Mouse (Mus musculus): ENCODE results near the gene Dnmt1. TPM values are rescaled to one million over a fixed set of nuclear protein-coding genes. Genes with fewer than 3 reads are reported as not detected.
A peak's percentile ranks its signal among the peaks of the same experiment; 100 is the strongest.

The Dnmt1 gene
- polyA plus RNA-seq, 1 experiment from 2014 or later, result 51.5 TPM

DNA sequence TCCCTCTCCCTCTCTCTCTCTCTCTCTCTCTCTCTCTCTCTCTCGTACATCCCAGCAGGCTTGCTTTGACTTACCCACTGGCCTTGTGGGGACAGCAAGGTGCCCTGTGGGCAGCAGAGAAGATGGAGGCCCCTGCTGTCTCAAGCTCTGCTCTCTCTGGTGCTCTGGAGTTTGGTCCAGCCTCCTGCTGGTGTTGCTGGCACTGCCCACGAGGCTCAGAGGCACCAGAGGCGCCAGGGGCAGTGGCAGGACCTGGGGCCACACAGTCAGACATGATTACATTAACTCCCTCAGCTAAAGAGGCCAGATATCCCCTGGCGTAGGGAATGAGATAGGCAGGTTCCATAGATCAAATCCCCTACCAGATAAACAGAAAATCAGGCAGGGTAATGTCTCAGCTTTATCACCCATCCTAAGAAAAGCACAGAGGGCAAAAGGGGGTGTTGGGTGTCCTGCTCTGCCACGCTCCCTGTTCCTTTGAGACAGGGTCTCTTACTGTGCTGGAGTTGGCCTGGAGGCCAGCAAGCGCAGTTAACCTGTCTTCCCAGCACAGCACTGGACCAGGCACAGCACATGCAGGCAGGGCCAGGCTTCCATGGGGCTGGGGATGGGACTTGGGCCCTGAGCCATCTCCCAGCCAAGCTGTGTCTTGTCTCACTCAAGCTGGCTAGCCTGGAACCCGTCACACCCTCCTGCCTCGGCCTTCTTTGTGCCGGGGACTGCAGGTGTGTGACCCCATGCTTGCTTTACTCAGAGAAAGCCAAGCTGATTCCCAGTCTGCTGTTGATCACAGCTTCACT, 83.2 kb downstream of the Dnmt1 start:
- Histone ChIP-seq H3K4me3 (replicated peaks; ENCODE audit: low read depth, low read length) (no peak overlapping the region), H3K9ac (replicated peaks; ENCODE audit: low read length) (no peak overlapping the region), H3K4me2 (ENCODE audit: low read length) (no peak overlapping the region), H3K9me3 (ENCODE audit: control insufficient read depth, low read length) (no peaks in the 10 kb centered on the region), H3K4me1 (ENCODE audit: control insufficient read depth, insufficient read depth, low read length) (peaks cover 3% of the 10 kb centered on the region; the same call in 1 of the 2 replicates), H3K27me3 (ENCODE audit: control insufficient read depth, insufficient read depth, low read length) (no peaks in the 10 kb centered on the region), H3K27ac (replicated peaks; ENCODE audit: low read depth, low read length) (no peak overlapping the region), H3K36me3 (ENCODE audit: control insufficient read depth, insufficient read depth, low read length) (no peaks in the 10 kb centered on the region)
- no peak for DNase-seq
- no peak for ATAC-seq (ENCODE audit: low FRiP score, low TSS enrichment)
- 72% methylated on average over 9 of the region's 9 CpGs for WGBS

DNA sequence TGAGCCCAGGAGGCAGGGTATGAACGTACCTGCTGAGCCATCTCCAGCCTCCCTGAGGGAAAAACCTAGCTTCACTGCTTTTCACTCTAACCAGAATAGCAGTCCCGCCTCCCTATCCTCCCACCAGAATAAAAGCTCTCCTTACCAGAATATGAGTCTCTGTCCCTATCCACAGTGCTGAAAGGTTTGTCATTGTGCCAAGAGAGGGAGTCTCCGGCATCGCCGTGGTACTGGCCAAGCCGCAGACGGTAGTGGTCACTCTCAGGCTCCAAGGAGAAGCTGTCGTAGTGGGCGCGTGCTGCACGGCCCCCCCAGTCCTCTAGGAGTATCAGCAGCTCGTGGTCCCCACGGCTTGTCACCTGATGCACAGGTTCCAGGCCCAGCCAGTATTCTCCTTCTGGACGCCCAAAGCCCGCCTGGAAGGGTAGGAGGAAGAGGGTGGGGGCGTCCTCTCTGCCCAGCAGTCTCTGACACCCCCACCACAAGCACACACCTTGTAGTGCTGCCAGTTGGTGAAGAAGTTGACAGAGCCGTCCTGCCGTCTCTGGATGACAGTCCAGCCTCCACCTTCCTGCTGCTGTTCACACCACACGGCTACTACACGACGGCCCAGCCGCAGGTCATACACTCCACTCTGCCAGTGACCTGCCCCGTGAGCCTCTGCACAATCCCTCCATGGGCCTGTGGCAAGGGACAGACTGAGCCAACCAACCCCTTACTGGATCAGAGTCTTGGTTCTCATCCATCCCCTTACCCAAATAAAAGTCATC, 84.5 kb downstream of the Dnmt1 start:
- Histone ChIP-seq H3K9ac (replicated peaks; ENCODE audit: low read length) (no peak overlapping the region), H3K27ac (replicated peaks; ENCODE audit: low read depth, low read length) (no peak overlapping the region), H3K9me3 (ENCODE audit: control insufficient read depth, low read length) (no peaks in the 10 kb centered on the region), H3K4me2 (ENCODE audit: low read length) (no peak overlapping the region), H3K36me3 (ENCODE audit: control insufficient read depth, insufficient read depth, low read length) (no peaks in the 10 kb centered on the region), H3K4me3 (replicated peaks; ENCODE audit: low read depth, low read length) (no peak overlapping the region), H3K27me3 (ENCODE audit: control insufficient read depth, insufficient read depth, low read length) (peaks cover 4% of the 10 kb centered on the region; the same call in 1 of the 2 replicates), H3K4me1 (ENCODE audit: control insufficient read depth, insufficient read depth, low read length) (peaks cover 3% of the 10 kb centered on the region; the same call in 1 of the 2 replicates)
- no peak for ATAC-seq (ENCODE audit: low FRiP score, low TSS enrichment)
- DNase-seq, result no peak
- 69% methylated on average over 23 of the region's 23 CpGs for WGBS

DNA sequence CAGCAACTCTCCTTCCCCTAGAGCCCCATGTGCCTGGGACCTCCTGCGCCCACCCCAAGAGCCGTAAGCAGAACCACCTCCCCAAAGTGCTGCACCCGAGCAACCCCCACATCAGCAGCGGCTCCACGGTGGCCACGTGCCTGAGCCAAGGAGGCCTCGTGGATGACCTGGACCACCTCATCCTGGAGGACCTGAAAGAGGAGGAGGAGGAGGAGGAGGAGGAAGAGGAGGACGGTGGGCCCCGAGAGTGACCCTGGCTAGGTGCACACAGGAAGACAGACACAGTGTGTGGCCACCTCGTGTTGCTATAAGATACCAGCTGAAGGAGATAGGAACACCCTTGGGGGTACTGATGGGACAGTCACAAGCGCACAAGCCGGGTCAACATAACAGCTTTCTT, 86.2 kb downstream of the Dnmt1 start:
- Histone ChIP-seq H3K9ac (replicated peaks; ENCODE audit: low read length) (no peak overlapping the region), H3K4me3 (replicated peaks; ENCODE audit: low read depth, low read length) (no peak overlapping the region), H3K4me1 (ENCODE audit: control insufficient read depth, insufficient read depth, low read length) (peaks cover 3% of the 10 kb centered on the region; the same call in 1 of the 2 replicates), H3K36me3 (ENCODE audit: control insufficient read depth, insufficient read depth, low read length) (no peaks in the 10 kb centered on the region), H3K4me2 (ENCODE audit: low read length) (no peak overlapping the region), H3K27ac (replicated peaks; ENCODE audit: low read depth, low read length) (no peak overlapping the region), H3K9me3 (ENCODE audit: control insufficient read depth, low read length) (no peaks in the 10 kb centered on the region), H3K27me3 (ENCODE audit: control insufficient read depth, insufficient read depth, low read length) (peaks cover 21% of the 10 kb centered on the region)
- no peak for ATAC-seq (ENCODE audit: low FRiP score, low TSS enrichment)
- DNase-seq, result no peak
- 87% methylated on average over 12 of the region's 12 CpGs for WGBS

DNA sequence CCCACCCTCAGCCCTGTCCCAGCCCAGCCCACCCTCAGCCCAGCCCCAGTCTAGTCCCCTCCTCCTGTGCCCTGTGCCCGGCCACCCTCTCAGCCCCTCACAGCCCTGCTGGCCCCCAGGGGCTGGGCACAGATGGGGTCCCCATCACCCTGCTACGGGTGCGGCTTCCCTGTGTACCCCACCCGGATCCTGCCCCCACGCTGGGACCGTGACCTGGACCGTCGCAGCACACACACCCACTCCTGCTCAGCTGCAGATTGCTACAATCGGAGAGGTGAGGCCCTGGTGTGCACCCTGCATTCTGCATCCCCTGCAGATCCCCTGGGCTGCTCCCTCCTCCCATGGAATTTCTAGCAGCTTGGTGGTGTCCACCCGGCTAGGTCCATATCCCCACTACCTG, 86.7 kb downstream of the Dnmt1 start:
- no peak for ATAC-seq (ENCODE audit: low FRiP score, low TSS enrichment)
- peaks cover 3% of the 10 kb centered on the region; the same call in 1 of the 2 replicates for H3K4me1 ChIP-seq (ENCODE audit: control insufficient read depth, insufficient read depth, low read length)
- WGBS, result 92% methylated on average over 7 of the region's 10 CpGs

DNA sequence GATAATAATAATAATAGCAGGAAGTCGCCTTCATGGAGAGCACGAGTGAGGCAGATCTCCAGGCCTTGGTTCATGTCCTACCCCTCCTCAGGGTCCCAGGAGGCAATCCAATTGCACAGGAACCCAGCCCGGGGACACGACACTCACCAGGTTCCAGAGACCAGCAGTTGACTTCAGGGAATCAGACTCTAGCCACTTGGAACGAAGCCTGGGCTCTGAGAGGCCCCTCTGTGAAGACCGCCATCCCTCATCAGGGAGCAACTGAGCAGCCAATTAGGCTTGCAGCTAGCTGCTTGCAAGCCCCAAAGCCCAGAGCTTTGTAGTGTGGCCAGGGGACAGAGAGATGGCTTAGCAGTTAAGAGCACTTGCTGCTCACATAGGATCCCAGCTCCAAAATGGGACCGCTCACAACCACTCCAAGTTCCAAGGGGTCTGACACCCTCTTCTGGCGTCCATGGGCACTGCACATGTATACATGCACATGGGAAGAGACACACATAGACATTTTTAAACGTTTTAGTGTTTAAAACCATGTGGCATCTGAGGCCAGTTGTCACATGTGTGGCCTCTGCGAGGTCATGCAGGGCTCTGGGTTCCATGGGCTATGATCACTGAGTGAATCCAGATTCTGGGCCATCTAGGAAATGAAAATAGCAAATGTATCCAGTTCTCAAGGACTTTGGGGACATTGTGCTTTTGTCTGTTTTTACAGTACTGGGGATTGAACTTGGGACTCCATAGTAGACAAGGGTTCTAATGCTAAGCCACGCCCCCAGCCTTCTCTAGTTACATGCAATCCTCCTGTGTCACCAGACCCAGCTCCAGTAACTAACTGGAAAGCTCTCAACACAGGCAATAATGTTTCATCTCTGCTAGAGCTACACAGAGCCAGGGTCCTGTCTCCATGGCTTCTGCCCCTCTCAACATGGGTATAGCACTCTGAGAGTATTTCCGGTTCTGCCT, 89.2 kb downstream of the Dnmt1 start:
- no peak overlapping the region for H3K4me3 ChIP-seq (replicated peaks; ENCODE audit: low read depth, low read length)
- H3K27ac ChIP-seq (replicated peaks; ENCODE audit: low read depth, low read length), result no peak overlapping the region

More for the DNA sequence above, 86.7 kb downstream of the Dnmt1 start:
- H3K9ac ChIP-seq (replicated peaks; ENCODE audit: low read length), result no peak overlapping the region
- H3K36me3 ChIP-seq (ENCODE audit: control insufficient read depth, insufficient read depth, low read length), result no peaks in the 10 kb centered on the region
- H3K27ac ChIP-seq (replicated peaks; ENCODE audit: low read depth, low read length), result no peak overlapping the region
- H3K27me3 ChIP-seq (ENCODE audit: control insufficient read depth, insufficient read depth, low read length), result peaks cover 25% of the 10 kb centered on the region
- H3K9me3 ChIP-seq (ENCODE audit: control insufficient read depth, low read length), result no peaks in the 10 kb centered on the region
- no peak overlapping the region for H3K4me2 ChIP-seq (ENCODE audit: low read length)
- H3K4me3 ChIP-seq (replicated peaks; ENCODE audit: low read depth, low read length), result no peak overlapping the region
- DNase-seq, result no peak

DNA sequence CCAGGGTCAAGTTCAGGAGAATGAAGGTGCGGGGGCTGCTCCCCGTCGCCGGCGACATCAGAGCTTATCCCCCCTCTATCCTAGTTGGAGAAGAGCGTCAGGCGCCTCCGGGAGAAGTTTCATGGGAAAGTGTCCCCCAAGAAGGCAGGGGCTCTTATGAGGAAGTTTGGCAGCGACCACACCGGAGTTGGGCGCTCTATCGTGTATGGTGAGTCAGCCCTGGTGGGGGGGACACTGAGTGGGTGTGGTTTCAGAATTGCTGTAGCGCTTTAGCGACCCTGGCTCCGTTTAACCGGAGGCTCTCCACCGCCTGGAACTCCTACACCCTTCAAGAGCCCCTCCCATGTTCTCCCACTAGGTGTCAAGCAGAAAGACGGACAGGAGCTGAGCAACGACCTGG, 90.4 kb downstream of the Dnmt1 start:
- H3K4me3 ChIP-seq (replicated peaks; ENCODE audit: low read depth, low read length), result 0 out of 2 replicates have a peak overlapping the region, but pooled peaks have one; percentile 19

More for the DNA sequence above, 89.2 kb downstream of the Dnmt1 start:
- Histone ChIP-seq H3K4me1 (ENCODE audit: control insufficient read depth, insufficient read depth, low read length) (no peaks in the 10 kb centered on the region), H3K4me2 (ENCODE audit: low read length) (no peak overlapping the region), H3K27me3 (ENCODE audit: control insufficient read depth, insufficient read depth, low read length) (peaks cover 25% of the 10 kb centered on the region), H3K9ac (replicated peaks; ENCODE audit: low read length) (no peak overlapping the region), H3K9me3 (ENCODE audit: control insufficient read depth, low read length) (no peaks in the 10 kb centered on the region), H3K36me3 (ENCODE audit: control insufficient read depth, insufficient read depth, low read length) (no peaks in the 10 kb centered on the region)
- no peak for DNase-seq
- no peak for ATAC-seq (ENCODE audit: low FRiP score, low TSS enrichment)
- 74% methylated on average over 12 of the region's 12 CpGs for WGBS

DNA sequence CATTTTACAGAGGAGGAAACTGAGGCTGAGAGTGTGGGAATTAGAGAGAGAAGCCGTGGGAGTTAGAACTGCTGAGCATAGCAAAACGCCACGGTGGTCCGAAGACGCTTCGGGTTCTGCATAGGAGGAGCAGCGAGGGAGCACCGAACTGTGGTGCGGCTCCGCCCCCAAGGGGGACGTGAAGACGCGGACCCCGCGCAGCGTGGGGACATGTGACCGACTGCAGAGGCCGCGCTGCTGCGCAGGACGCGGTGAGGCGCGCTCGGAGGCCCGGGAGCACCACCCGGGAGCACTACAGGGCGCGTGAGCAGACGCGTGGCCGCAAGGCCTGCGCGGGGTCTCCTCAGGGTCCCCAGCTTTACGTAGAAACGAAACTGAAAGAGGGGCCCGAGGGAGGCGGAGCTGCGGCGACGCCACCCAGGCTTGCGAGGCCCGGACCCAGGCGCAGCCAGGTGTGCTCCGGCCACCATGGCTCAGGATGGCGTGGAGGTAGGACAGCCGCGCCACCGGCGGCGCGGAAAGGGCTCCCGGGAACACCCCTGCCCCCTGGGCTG, 91.2 kb downstream of the Dnmt1 start, which contains the start of gene A230050P20Rik:
TSS of gene A230050P20Rik (plus strand) at position 195 of the 554 bp plus-strand sequence.
- Histone ChIP-seq H3K4me2 (ENCODE audit: low read length) (peak within 1 kb of the TSS; percentile 26), H3K9me3 (ENCODE audit: control insufficient read depth, low read length) (no peaks in the 10 kb centered on the region), H3K36me3 (ENCODE audit: control insufficient read depth, insufficient read depth, low read length) (no peaks in the 10 kb centered on the region), H3K27ac (replicated peaks; ENCODE audit: low read depth, low read length) (no peak within 1 kb of the TSS), H3K27me3 (ENCODE audit: control insufficient read depth, insufficient read depth, low read length) (peaks cover 25% of the 10 kb centered on the region), H3K4me3 (replicated peaks; ENCODE audit: low read depth, low read length) (peak within 1 kb of the TSS; percentile 19), H3K4me1 (ENCODE audit: control insufficient read depth, insufficient read depth, low read length) (no peaks in the 10 kb centered on the region), H3K9ac (replicated peaks; ENCODE audit: low read length) (0 out of 2 replicates have a peak within 1 kb of the TSS, but pooled peaks have one; percentile 23)
- WGBS, result 8% methylated on average over 53 of the region's 53 CpGs
- DNase-seq (no peak), ATAC-seq (ENCODE audit: low FRiP score, low TSS enrichment) (0 out of 2 replicates have a peak, but pooled peaks have one; percentile 50)

More for the DNA sequence above, 90.4 kb downstream of the Dnmt1 start:
- Histone ChIP-seq H3K4me1 (ENCODE audit: control insufficient read depth, insufficient read depth, low read length) (no peaks in the 10 kb centered on the region), H3K9me3 (ENCODE audit: control insufficient read depth, low read length) (no peaks in the 10 kb centered on the region), H3K4me2 (ENCODE audit: low read length) (no peak overlapping the region; the same call in 1 of the 2 replicates), H3K9ac (replicated peaks; ENCODE audit: low read length) (no peak overlapping the region), H3K27ac (replicated peaks; ENCODE audit: low read depth, low read length) (no peak overlapping the region), H3K36me3 (ENCODE audit: control insufficient read depth, insufficient read depth, low read length) (no peaks in the 10 kb centered on the region), H3K27me3 (ENCODE audit: control insufficient read depth, insufficient read depth, low read length) (peaks cover 25% of the 10 kb centered on the region)
- DNase-seq (no peak), ATAC-seq (ENCODE audit: low FRiP score, low TSS enrichment) (no peak)
- 6% methylated on average over 19 of the region's 19 CpGs for WGBS

DNA sequence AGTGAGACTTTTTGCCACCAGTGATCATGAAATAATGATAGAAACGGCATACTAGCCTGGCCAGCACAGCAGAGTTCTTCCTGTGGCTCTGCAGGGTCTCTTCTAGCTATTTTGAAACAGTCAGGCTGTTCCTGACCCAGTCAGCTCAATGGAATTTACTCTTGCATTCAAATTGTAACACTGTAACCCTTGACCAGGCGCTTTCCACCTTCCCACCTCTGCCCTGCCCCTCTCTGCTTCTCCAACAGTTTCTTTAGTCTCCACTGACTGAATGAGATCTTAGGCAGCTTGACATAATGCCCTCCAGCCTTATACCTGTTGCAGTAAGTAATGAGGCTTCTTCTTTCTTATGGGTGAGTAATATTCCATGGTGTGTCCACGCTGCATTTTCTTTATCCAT, 92.8 kb downstream of the Dnmt1 start:
- ATAC-seq (ENCODE audit: low FRiP score, low TSS enrichment) (no peak), DNase-seq (no peak)
- Histone ChIP-seq H3K9ac (replicated peaks; ENCODE audit: low read length) (no peak overlapping the region), H3K4me3 (replicated peaks; ENCODE audit: low read depth, low read length) (no peak overlapping the region), H3K4me2 (ENCODE audit: low read length) (no peak overlapping the region), H3K27me3 (ENCODE audit: control insufficient read depth, insufficient read depth, low read length) (peaks cover 25% of the 10 kb centered on the region), H3K36me3 (ENCODE audit: control insufficient read depth, insufficient read depth, low read length) (no peaks in the 10 kb centered on the region), H3K4me1 (ENCODE audit: control insufficient read depth, insufficient read depth, low read length) (no peaks in the 10 kb centered on the region), H3K27ac (replicated peaks; ENCODE audit: low read depth, low read length) (no peak overlapping the region), H3K9me3 (ENCODE audit: control insufficient read depth, low read length) (no peaks in the 10 kb centered on the region)
- WGBS, result 65% methylated on average over 3 of the region's 3 CpGs

Data from midbrain, embryonic 14.5 days (tissue).